Mouse (Mus musculus) gastrocnemius, adult 2 months (tissue): ENCODE data around the gene Clstn2. TPM values are rescaled to one million over a fixed set of nuclear protein-coding genes. Genes with fewer than 3 reads are reported as not detected.

Source experiments
- DNase-seq: peaks from one replicate; pipeline ENCODE4 v3.0.0; 2022
- H3K27ac ChIP-seq: fragments of 200-600 bp; 2 replicates; pipeline ENCODE4 v1.8.1; 2022; ENCODE audit warnings: mild to moderate bottlenecking
- H3K4me3 ChIP-seq: fragments of 200-600 bp; 2 replicates; pipeline ENCODE4 v1.8.1; 2022; ENCODE audit warnings: mild to moderate bottlenecking, moderate library complexity
- CTCF ChIP-seq: fragments of 200-600 bp; IDR thresholded peaks from 2 replicates; pipeline ENCODE4 v1.8.1; 2022; ENCODE audit warnings: antibody characterized with exemption, mild to moderate bottlenecking, moderate library complexity
- intact Hi-C: fragments of 180-260 bp; cut with DNase I; formaldehyde crosslinking; loops from one replicate; pipeline ENCODE4 v1.15.1; 2025
- total RNA-seq, 2 experiments: library from RNA; stranded (reverse); gene quantifications; 2 replicates each; pipeline ENCODE4 v1.2.3; 2021

Gene Clstn2
- total RNA-seq, 2 experiments from 2014 or later: 0.74 to 1.2 TPM

DNA sequence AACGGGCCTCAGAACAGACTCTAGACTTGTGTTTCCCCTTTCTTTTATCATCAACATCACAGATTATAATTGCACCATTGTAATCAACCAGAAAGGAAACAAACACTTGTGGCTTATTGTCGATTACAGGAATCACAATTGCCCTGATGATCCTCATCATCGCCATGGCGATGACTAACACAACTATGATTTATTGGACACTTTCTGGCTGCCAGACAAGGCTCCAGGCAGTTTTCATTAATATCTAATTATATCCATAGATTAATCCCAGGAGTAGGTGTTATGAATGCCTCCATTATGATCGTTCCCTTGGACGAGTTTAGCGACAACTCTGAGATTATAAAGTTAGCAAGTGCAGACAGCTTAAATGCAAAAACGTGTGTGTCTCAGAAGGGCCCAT, 239.3 kb downstream of the Clstn2 start:
- DNase-seq: no peak
- intact Hi-C loops: no loop called here
- no peak overlapping the region for H3K4me3 ChIP-seq
- no peak overlapping the region for H3K27ac ChIP-seq
- no peak for TF ChIP-seq CTCF

GRCm38 (mm10) chr9:97788151-97788670, 244.8 kb downstream of the Clstn2 start:
- DNase-seq: no peak
- intact Hi-C loops: no loop called here
- no peak for TF ChIP-seq CTCF
- Histone ChIP-seq H3K4me3 (no peak overlapping the region), H3K27ac (no peak overlapping the region)

DNA sequence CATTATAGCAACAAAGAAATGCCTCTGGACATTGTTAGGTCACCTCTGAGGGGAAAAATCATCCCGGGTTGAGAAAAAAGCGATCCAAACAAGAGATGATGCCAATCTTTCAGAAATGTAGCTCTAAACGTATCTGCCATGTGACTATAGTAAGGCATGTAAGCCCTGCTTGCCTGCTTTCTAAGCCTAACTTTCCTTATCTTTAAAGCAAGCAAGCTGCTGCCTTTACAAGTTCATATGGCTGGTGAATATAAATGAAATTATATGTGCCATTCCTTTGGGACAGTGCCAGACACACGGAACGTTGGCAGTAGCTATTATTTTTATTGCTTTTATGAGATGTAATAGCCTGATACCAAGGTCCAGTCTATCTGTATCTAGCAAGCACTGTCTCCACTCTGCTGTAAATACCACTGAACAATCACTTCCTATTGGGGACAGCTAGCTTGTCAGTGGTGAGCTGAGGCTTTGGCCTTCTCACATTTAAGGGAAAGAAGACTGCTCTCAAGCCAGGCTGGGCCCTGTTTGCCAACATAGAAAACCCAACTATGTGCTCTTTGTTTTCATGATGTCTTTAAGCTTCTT, 252.9 kb downstream of the Clstn2 start:
- H3K27ac ChIP-seq: no peak overlapping the region
- intact Hi-C loops: no loop called here
- no peak overlapping the region for H3K4me3 ChIP-seq
- no peak for DNase-seq
- TF ChIP-seq CTCF: no peak

GRCm38 (mm10) chr9:97775770-97776169, 257.2 kb downstream of the Clstn2 start:
- DNase-seq: no peak
- intact Hi-C loops: no loop called here
- no peak for TF ChIP-seq CTCF
- Histone ChIP-seq H3K27ac (no peak overlapping the region), H3K4me3 (no peak overlapping the region)

DNA sequence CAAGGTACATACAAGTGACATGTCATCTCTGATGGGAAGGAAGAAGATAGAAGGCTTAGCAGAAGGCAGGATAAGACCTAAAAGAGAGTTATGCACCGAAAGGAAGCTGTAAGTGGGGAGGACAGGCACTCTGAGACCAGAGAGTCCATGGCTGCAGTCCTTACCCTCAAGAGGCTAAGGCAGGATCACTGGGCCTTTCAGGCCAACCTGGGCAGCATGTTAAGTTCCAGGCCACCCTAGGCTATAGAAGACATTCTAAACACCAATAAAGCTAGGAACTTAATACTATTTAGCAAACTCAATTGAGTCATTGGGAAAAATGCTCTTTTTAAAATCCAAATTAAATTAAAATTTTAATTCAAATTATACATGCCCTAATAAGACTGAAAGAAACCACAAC, 258.0 kb downstream of the Clstn2 start:
- H3K4me3 ChIP-seq: no peak overlapping the region
- TF ChIP-seq CTCF: no peak
- no peak overlapping the region for H3K27ac ChIP-seq
- intact Hi-C loops: no loop called here
- no peak for DNase-seq

GRCm38 (mm10) chr9:97773911-97774310, 259.1 kb downstream of the Clstn2 start:
- Histone ChIP-seq H3K4me3 (no peak overlapping the region), H3K27ac (no peak overlapping the region)
- no peak for TF ChIP-seq CTCF
- intact Hi-C loops: no loop called here
- no peak for DNase-seq

DNA sequence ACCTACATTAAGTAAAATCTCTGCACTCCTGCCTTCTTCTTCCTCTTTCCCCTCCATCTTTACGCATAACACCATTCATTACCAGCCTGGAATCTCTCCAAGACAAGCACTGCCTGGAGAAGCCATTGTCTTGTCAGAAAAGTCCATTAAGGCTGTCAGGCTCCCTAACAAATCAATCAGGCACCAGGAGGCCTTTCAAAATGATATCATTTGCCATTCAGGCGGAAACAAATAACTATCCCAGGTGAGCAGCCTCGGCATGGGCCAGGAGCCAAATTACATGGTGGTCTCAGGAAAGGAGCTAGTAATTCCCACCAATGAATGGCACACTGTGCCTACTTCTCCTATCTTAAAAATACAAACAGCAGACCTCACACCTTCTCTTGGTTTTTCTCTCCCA, 260.6 kb downstream of the Clstn2 start:
- H3K27ac ChIP-seq: no peak overlapping the region
- DNase-seq: no peak
- no peak overlapping the region for H3K4me3 ChIP-seq
- TF ChIP-seq CTCF: no peak
- intact Hi-C loops: no loop called here

- TF ChIP-seq CTCF: no peak
- no peak for DNase-seq
- no peak overlapping the region for H3K27ac ChIP-seq
- H3K4me3 ChIP-seq: no peak overlapping the region
- intact Hi-C loops: no loop called here
Measured at GRCm38 (mm10) chr9:97769331-97769730, 263.6 kb downstream of the Clstn2 start.

DNA sequence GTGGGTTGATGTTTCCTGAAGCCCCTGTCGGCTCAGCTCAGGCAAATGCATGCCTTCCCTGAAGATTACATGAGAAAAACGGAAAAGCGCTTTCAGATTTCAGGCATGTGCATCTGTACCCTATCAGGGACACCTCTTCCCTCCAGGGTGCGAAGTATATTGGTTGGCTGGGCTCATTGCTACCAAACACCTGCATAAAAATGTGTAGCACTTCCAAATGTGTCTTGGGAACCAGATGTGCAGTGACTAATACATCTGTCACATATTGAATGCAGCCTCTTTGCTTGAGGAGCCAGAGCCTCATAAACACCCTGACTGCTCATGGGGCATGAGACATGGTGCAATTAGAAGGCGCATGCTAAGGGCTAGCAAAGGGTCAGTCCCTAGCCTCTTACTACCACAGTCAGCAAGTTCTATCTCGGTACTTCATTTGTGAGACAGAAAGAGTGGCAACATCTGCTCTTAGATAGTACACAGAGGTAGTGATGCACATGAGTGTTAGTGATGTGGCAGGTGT, 267.7 kb downstream of the Clstn2 start:
- H3K27ac ChIP-seq: no peak overlapping the region
- no peak overlapping the region for H3K4me3 ChIP-seq
- no peak for DNase-seq
- intact Hi-C loops: no loop called here
- no peak for TF ChIP-seq CTCF

- no peak overlapping the region for H3K27ac ChIP-seq
- intact Hi-C loops: no loop called here
- H3K4me3 ChIP-seq: no peak overlapping the region
- no peak for TF ChIP-seq CTCF
- DNase-seq: no peak
Measured at GRCm38 (mm10) chr9:97763048-97763447, 269.9 kb downstream of the Clstn2 start.

DNA sequence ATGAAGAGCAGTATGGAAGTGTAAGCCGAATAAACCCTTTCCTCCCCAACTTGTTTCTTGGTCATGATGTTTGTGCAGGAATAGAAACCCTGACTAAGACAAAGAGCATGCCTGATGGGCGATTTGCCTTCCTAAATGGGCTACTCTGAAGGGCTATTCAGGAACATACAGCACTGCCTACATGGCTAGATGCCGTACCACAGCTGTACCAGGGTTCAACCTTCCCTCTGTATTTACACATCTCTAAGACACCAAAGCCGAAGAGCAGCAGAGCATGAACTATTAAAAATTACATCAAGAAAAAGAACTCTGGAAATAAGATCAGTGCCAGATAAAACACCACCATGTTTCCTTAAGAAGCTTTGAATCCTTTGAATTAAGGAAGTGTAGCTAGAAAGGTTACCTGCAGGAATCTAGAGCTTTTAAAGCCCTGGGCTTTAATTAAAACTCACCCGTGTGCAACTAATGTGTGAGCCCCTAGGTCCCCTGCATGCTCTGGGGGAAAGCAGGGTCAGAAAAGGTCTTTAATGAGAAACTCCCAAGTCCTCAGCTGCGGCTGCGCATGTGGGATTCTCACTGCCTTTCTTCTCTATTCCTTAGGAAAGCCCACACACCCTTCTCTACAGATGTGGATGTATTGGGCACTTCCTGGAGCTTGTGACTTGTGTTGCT, 277.2 kb downstream of the Clstn2 start:
- intact Hi-C loops: no loop called here
- H3K4me3 ChIP-seq: no peak overlapping the region
- no peak for TF ChIP-seq CTCF
- no peak overlapping the region for H3K27ac ChIP-seq
- DNase-seq: no peak

GRCm38 (mm10) chr9:97753715-97754114, 279.3 kb downstream of the Clstn2 start:
- TF ChIP-seq CTCF: no peak
- Histone ChIP-seq H3K27ac (no peak overlapping the region), H3K4me3 (no peak overlapping the region)
- intact Hi-C loops: no loop called here
- no peak for DNase-seq

GRCm38 (mm10) chr9:97746574-97746973, 286.4 kb downstream of the Clstn2 start:
- Histone ChIP-seq H3K27ac (no peak overlapping the region), H3K4me3 (no peak overlapping the region)
- TF ChIP-seq CTCF: no peak
- intact Hi-C loops: no loop called here
- no peak for DNase-seq
